Mouse (Mus musculus) C2C12 (cell line): Measurements from ENCODE around the gene Gapdh.
A peak's percentile ranks its signal among the peaks of the same experiment; 100 is the strongest.

Source experiments
- CTCF ChIP-seq: IDR thresholded peaks from one replicate; pipeline ENCODE4 v1.5.1; 2011; ENCODE audit not compliant: control insufficient read depth, insufficient read depth, insufficient read length
- MAX ChIP-seq: IDR thresholded peaks from one replicate; pipeline ENCODE4 v1.6.1; 2011; ENCODE audit warnings: mild to moderate bottlenecking, control low read depth
- MYOD1 ChIP-seq: IDR thresholded peaks from one replicate; pipeline ENCODE4 v1.6.1; 2011; ENCODE audit warnings: low read depth; ENCODE audit not compliant: control insufficient read depth, insufficient read length
- MYOG ChIP-seq: IDR thresholded peaks from one replicate; pipeline ENCODE4 v1.6.1; 2011; ENCODE audit not compliant: control insufficient read depth, insufficient read length; ENCODE audit errors: extremely low read depth

DNA sequence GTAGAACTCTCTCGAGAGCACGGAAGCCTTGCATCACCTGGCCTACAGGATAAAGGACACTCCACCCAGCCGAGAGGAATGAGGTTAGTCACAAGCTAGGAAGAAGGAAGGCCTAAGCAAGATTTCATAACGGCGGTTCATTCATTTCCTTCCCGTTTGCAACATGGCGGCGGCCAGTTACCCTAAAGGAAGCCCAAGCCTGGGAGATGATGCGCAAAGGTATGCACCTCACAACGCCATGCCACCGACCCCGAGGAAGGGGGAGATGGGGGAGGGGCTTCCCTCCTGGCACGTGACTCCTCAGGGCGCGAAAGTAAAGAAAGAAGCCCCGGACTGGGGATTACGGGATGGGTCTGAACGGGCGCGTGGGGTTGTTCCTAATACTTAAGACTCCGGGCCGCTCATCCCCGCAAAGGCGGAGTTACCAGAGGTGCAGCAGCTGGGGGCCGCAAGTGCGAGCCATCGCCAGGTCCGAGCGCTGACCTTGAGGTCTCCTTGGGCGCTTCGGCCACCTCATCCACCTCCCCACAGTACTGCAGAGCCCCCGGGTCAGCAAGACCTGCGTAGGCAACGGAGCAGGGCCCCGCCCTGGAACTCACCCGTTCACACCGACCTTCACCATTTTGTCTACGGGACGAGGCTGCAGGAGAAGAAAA is 1.5 kb downstream of the Gapdh start:
- TF ChIP-seq MYOD1 = no peak
- TF ChIP-seq CTCF = no peak
- TF ChIP-seq MYOG = no peak
- peak; percentile 65 for TF ChIP-seq MAX
